Mouse (Mus musculus) MEL (cell line): Measurements from ENCODE around the gene Cyth2.

ENCODE experiments used
- CTCF ChIP-seq, 3 experiments: IDR thresholded peaks in 2 of 3; conservative IDR thresholded peaks in 1 of 3; 2 replicates each; pipeline ENCODE4 v1.5.1; 2011 to 2012; ENCODE audit warnings: low read length in 3 of 3, low read depth in 2 of 3, mild to moderate bottlenecking in 2 of 3, improper control_type of control experiment in 1 of 3, inconsistent platforms in 1 of 3, mixed read lengths in 1 of 3, moderate library complexity in 1 of 3; ENCODE audit not compliant: control insufficient read depth in 1 of 3, insufficient read depth in 1 of 3, poor library complexity in 1 of 3, severe bottlenecking in 1 of 3
- ELF1 ChIP-seq: IDR thresholded peaks from 2 replicates; pipeline ENCODE4 v1.6.1; 2014; ENCODE audit warnings: low read depth, mild to moderate bottlenecking, inconsistent platforms, low read length, improper control_type of control experiment, moderate library complexity
- EP300 ChIP-seq, 2 experiments: IDR thresholded peaks; 2 replicates each; pipeline ENCODE4 v1.6.1; 2011; ENCODE audit warnings: improper control_type of control experiment in 2 of 2, low read length in 2 of 2, low read depth in 1 of 2, mild to moderate bottlenecking in 1 of 2
- GATA1 ChIP-seq: IDR thresholded peaks from 2 replicates; pipeline ENCODE4 v1.6.1; 2011; ENCODE audit warnings: low read depth, low read length, improper control_type of control experiment
- HCFC1 ChIP-seq: IDR thresholded peaks from 2 replicates; pipeline ENCODE4 v1.6.1; 2012; ENCODE audit warnings: low read depth, mild to moderate bottlenecking, inconsistent platforms, low read length, improper control_type of control experiment, moderate library complexity
- MEF2A ChIP-seq: IDR thresholded peaks from 2 replicates; pipeline ENCODE4 v1.6.1; 2014; ENCODE audit warnings: low read depth, mild to moderate bottlenecking, inconsistent platforms, low read length, improper control_type of control experiment; ENCODE audit not compliant: poor library complexity, insufficient replicate concordance, severe bottlenecking; ENCODE audit errors: extremely low read depth
- POLR2A ChIP-seq, 2 experiments: IDR thresholded peaks; 2 replicates each; pipeline ENCODE4 v1.6.1; 2011 to 2012; ENCODE audit warnings: low read length in 2 of 2, mild to moderate bottlenecking in 2 of 2, control low read depth in 1 of 2, improper control_type of control experiment in 1 of 2, low read depth in 1 of 2, moderate library complexity in 1 of 2; ENCODE audit not compliant: control insufficient read depth in 1 of 2, insufficient read depth in 1 of 2, poor library complexity in 1 of 2
- POLR2AphosphoS2 ChIP-seq: IDR thresholded peaks from 2 replicates; pipeline ENCODE4 v1.6.1; 2011; ENCODE audit warnings: low read length, improper control_type of control experiment
- RCOR1 ChIP-seq: IDR thresholded peaks from 2 replicates; pipeline ENCODE4 v1.6.1; 2012; ENCODE audit warnings: low read depth, mild to moderate bottlenecking, inconsistent platforms, low read length, improper control_type of control experiment
- USF1 ChIP-seq: IDR thresholded peaks from 2 replicates; pipeline ENCODE4 v1.6.1; 2014; ENCODE audit warnings: low read depth, mild to moderate bottlenecking, inconsistent platforms, low read length, improper control_type of control experiment, moderate library complexity

DNA sequence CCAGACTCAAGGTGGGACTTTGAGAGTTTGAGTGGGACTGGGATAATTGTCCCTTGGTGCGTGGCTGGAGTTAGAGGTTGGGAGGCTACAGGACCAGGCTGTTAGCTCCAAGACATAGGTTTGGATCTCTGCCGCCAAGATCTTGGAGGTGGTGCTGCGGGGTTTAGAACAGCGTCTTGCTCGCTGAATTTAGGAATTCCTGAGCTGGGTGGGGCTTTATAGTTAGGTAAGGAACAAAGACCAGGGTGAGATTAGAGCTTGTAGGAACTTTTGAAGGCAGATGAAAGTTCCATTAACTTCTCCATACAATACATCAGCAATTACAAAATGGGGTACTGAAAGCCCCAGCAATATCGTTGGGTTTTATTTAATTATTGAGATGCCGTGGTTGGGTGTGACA, 14.4 kb downstream of the Cyth2 start:
- TF ChIP-seq USF1 (no peak), POLR2A (IDR thresholded peaks at IDR 0.05; ENCODE audit: control insufficient read depth in 1 of 2, insufficient read depth in 1 of 2, low read depth in 1 of 2, low read length in 2 of 2, poor library complexity in 1 of 2) (no peak), POLR2AphosphoS2 (no peak), EP300 (IDR thresholded peaks at IDR 0.05; ENCODE audit: low read depth in 1 of 2, low read length in 2 of 2) (no peak), CTCF (IDR thresholded peaks at IDR 0.05 in 2 of 3, conservative IDR thresholded peaks at IDR 0.05 in 1 of 3; ENCODE audit: control insufficient read depth in 1 of 3, insufficient read depth in 1 of 3, low read depth in 2 of 3, low read length in 3 of 3, poor library complexity in 1 of 3, severe bottlenecking in 1 of 3) (no peak), GATA1 (no peak), RCOR1 (no peak), MEF2A (no peak), HCFC1 (no peak), ELF1 (no peak)
